Mouse (Mus musculus) spleen, adult 2 months (tissue): ENCODE data around the gene Snai3.

Experiments
- CTCF ChIP-seq: fragments of 200-500 bp; IDR thresholded peaks from 2 replicates; pipeline ENCODE4 v1.5.1; 2011; ENCODE audit warnings: mild to moderate bottlenecking, inconsistent platforms; ENCODE audit not compliant: insufficient read depth, insufficient read length, insufficient replicate concordance; ENCODE audit errors: extremely low read depth
- POLR2A ChIP-seq: fragments of 200-500 bp; IDR thresholded peaks from 2 replicates; pipeline ENCODE4 v1.6.1; 2011; ENCODE audit warnings: low read depth, low read length, inconsistent platforms

- TF ChIP-seq CTCF, result no peak
- no peak for TF ChIP-seq POLR2A
These were observed 27.9 kb upstream of the Snai3 start for GRCm38 (mm10) chr8:122488387-122488786.
